Mouse (Mus musculus): Measurements from ENCODE around the gene Gm3095. TPM values are rescaled to one million over a fixed set of nuclear protein-coding genes. Genes with fewer than 3 reads are reported as not detected.
"Not testable (repeated sequence)": the region's sequence is repeated elsewhere in the genome, so short reads cannot be mapped to it uniquely, and the experiment has no call there.

The Gm3095 gene
- 0.13 and 0.17 TPM in 2 replicates for polyA plus RNA-seq (2015; fragmentation: Nextera tagmentation; extraction: Ambion mirVana)

- ATAC-seq (ENCODE audit: insufficient read depth, low FRiP score, low read depth); H3K27ac ChIP-seq; H3K4me3 ChIP-seq (replicated peaks); H3K9me3 ChIP-seq; H3K27me3 ChIP-seq (replicated peaks); H3K4me1 ChIP-seq; H3K9ac ChIP-seq; H3K36me3 ChIP-seq; H3K4me2 ChIP-seq: not testable (repeated sequence)
- no CpG with 5 or more reads among the region's 2 CpGs for WGBS
Measured at GRCm38 (mm10) chr14:3963247-3963646, at the start of gene Gm3095. Gm3095 (plus strand) TSS chr14:3963547.

DNA sequence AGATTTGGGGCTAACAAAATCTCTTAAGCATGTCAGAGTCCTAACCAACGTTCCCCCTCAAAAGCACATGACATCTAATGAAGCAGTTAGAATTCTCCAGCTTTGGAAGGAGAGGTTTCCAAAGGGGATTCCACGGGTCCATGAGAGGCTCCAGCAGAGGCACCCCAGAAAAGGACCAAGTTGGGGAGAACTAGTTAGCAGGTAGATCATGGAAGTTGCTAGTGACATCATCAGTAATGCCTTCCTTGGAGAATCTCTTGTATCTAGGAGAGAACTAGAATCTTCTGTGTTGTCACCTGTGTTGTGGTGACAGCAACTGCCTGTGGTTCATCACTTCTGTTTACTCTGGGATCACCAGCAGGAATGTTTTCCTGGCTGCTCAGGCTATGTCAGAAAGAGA lies 31.9 kb upstream of the Gm3095 start, which contains the start of gene Gm3029:
Gm3029 (plus strand) TSS at position 301 of the 400 bp plus-strand sequence.
- ATAC-seq (ENCODE audit: insufficient read depth, low FRiP score, low read depth); H3K4me3 ChIP-seq (replicated peaks); H3K4me2 ChIP-seq; H3K27ac ChIP-seq; H3K9me3 ChIP-seq; H3K9ac ChIP-seq; H3K36me3 ChIP-seq; H3K4me1 ChIP-seq; H3K27me3 ChIP-seq (replicated peaks): not testable (repeated sequence)
- WGBS: 56% methylated on average over 1 of the region's 2 CpGs

- H3K9ac ChIP-seq; H3K4me2 ChIP-seq; H3K4me3 ChIP-seq (replicated peaks); H3K4me1 ChIP-seq; H3K27ac ChIP-seq; ATAC-seq (ENCODE audit: insufficient read depth, low FRiP score, low read depth); H3K9me3 ChIP-seq; H3K36me3 ChIP-seq; H3K27me3 ChIP-seq (replicated peaks): not testable (repeated sequence)
- 69% methylated on average over 1 of the region's 3 CpGs for WGBS
Measured at GRCm38 (mm10) chr14:3998094-3998493, 34.7 kb downstream of the Gm3095 start, which contains the start of gene Gm3099. Gm3099 (plus strand) TSS chr14:3998394.

Other genes starting within 250 kb of the Gm3095 start
- 0.12 TPM in 1 of 2 replicates, not detected in the other for gene Gm3002, start 153.5 kb upstream of the Gm3095 start, polyA plus RNA-seq (2015; fragmentation: Nextera tagmentation; extraction: Ambion mirVana)
- gene Gm3033, start 117.3 kb upstream of the Gm3095 start, polyA plus RNA-seq (2015; fragmentation: Nextera tagmentation; extraction: Ambion mirVana): not detected in 2 replicates
- gene Gm2916, start 79.4 kb upstream of the Gm3095 start, polyA plus RNA-seq (2015; fragmentation: Nextera tagmentation; extraction: Ambion mirVana): 0.10 TPM in 1 of 2 replicates, not detected in the other
- gene Gm3029, start 31.8 kb upstream of the Gm3095 start, polyA plus RNA-seq (2015; fragmentation: Nextera tagmentation; extraction: Ambion mirVana): not detected in 2 replicates
- not detected in 2 replicates for gene Gm3099, start 34.8 kb downstream of the Gm3095 start, polyA plus RNA-seq (2015; fragmentation: Nextera tagmentation; extraction: Ambion mirVana)
- 0.35 and 0.41 TPM in 2 replicates for gene Gm5796, start 60.4 kb downstream of the Gm3095 start, polyA plus RNA-seq (2015; fragmentation: Nextera tagmentation; extraction: Ambion mirVana)
- not detected in 2 replicates for gene Gm3115, start 120.6 kb downstream of the Gm3095 start, polyA plus RNA-seq (2015; fragmentation: Nextera tagmentation; extraction: Ambion mirVana)
- 0.71 and 0.82 TPM in 2 replicates for gene Gm8108, start 147.0 kb downstream of the Gm3095 start, polyA plus RNA-seq (2015; fragmentation: Nextera tagmentation; extraction: Ambion mirVana)
- gene Gm3127, start 201.5 kb downstream of the Gm3095 start, polyA plus RNA-seq (2015; fragmentation: Nextera tagmentation; extraction: Ambion mirVana): not detected in 2 replicates
- 0.10 and 0.22 TPM in 2 replicates for gene Gm2974, start 219.0 kb downstream of the Gm3095 start, polyA plus RNA-seq (2015; fragmentation: Nextera tagmentation; extraction: Ambion mirVana)